Comparison of ENCODE assay signal across 7 mouse cellular contexts in the genomic region with DNA sequence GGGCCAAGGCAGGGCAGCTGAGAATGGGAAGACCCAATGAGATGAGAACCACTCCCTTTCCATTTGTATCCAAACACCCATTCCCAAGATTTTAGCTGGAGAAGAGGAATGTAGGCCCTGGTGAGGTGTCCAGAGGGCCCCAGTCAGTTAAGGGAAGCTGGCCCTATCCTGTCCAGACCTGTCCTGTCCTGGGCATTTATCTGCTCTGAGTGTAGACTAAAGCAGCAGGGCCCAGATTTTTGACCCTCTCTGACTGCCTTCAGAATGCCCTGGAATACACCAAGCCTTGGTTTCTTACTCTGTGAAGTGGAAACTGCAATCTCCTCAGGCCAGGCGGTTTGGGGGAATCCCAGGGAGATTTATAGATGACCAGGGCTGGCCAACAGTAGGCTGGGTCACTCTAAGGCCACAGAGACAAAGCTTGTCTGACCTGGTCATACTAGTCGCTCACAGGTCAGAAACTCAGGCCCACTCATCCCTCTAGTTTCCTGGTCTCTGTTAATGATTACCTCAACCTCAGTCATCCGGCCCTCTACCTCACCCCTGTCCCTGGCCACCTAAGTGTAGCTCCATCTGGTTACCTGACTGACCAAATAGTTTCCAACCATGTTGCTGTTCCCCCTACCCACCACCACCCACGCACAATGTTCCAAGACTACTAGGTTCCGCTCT. TPM values are rescaled to one million over a fixed set of nuclear protein-coding genes. Genes with fewer than 3 reads are reported as not detected.
DNase-seq lines count a peak whose midpoint lies in the region; ATAC-seq and TF ChIP-seq lines count a peak whose summit lies in the region.

No protein-coding gene starts in this region.

- no peak for TF ChIP-seq CTCF in G1E (IDR thresholded peaks at IDR 0.05; ENCODE audit: low read depth, low read length)

- no peaks in the 10 kb centered on the region for H3K9me3 ChIP-seq in G1E (replicated peaks)
- no peaks in the 10 kb centered on the region for H3K9me3 ChIP-seq in hindbrain, embryonic 11.5 days (ENCODE audit: control insufficient read depth, low read length)
- H3K9me3 ChIP-seq in stomach, embryonic 16.5 days (replicated peaks; ENCODE audit: control insufficient read depth, low read length) = no peaks in the 10 kb centered on the region

- peak; percentile 43 for DNase-seq in 3T3-L1 (ENCODE audit: low read depth, low spot score)
- no peak for DNase-seq in G1E (ENCODE audit: low spot score)
- no peak for DNase-seq in hindbrain, embryonic 11.5 days (ENCODE audit: low spot score)
- DNase-seq in liver = peak; percentile 48
- DNase-seq in cerebellum, adult 18-20 months = no peak
- DNase-seq in embryo, embryonic 9.5 days (ENCODE audit: extremely low spot score) = no peak

- H3K4me2 ChIP-seq in hindbrain, embryonic 11.5 days (replicated peaks; ENCODE audit: low read depth, low read length) = peak overlapping the region; percentile 78
- H3K4me2 ChIP-seq in stomach, embryonic 16.5 days (ENCODE audit: low read depth, low read length) = peak overlapping the region; percentile 87

- H3K4me1 ChIP-seq in G1E (ENCODE audit: insufficient read depth, low read depth, low read length) = peaks cover 16% of the 10 kb centered on the region
- H3K4me1 ChIP-seq in hindbrain, embryonic 11.5 days (replicated peaks; ENCODE audit: control insufficient read depth, insufficient read depth, low read length) = 0 out of 2 replicates have a peak, but pooled peaks cover 2% of the 10 kb centered on the region
- peaks cover 17% of the 10 kb centered on the region for H3K4me1 ChIP-seq in stomach, embryonic 16.5 days (ENCODE audit: control insufficient read depth, insufficient read depth, low read length)

- H3K36me3 ChIP-seq in G1E (replicated peaks) = no peaks in the 10 kb centered on the region
- no peaks in the 10 kb centered on the region for H3K36me3 ChIP-seq in hindbrain, embryonic 11.5 days (ENCODE audit: control insufficient read depth, insufficient read depth, low read length)
- H3K36me3 ChIP-seq in stomach, embryonic 16.5 days (ENCODE audit: control insufficient read depth, insufficient read depth, low read length) = no peaks in the 10 kb centered on the region

- 0 out of 2 replicates have a peak overlapping the region, but pooled peaks have one; percentile 6 for H3K27ac ChIP-seq in hindbrain, embryonic 11.5 days (ENCODE audit: low read depth, low read length)
- H3K27ac ChIP-seq in stomach, embryonic 16.5 days (ENCODE audit: low read length) = peak overlapping the region; percentile 92

- ATAC-seq in G1E (ENCODE audit: extremely low read depth, insufficient number of reproducible peaks, low FRiP score, poor library complexity, severe bottlenecking) = no peak
- ATAC-seq in hindbrain, embryonic 11.5 days (ENCODE audit: low FRiP score) = peak; percentile 46
- peak; percentile 38; the same call in 1 of the 2 replicates for ATAC-seq in stomach, embryonic 16.5 days (ENCODE audit: insufficient read depth, low FRiP score)

- WGBS in hindbrain, embryonic 11.5 days = 87% methylated on average over 5 of the region's 5 CpGs
- 68% methylated on average over 5 of the region's 5 CpGs for WGBS in stomach, embryonic 16.5 days

- peak overlapping the region; percentile 74; the same call in 1 of the 2 replicates for H3K4me3 ChIP-seq in G1E (ENCODE audit: low read depth, low read length)
- peak overlapping the region; percentile 72 for H3K4me3 ChIP-seq in hindbrain, embryonic 11.5 days (ENCODE audit: low read depth, low read length)
- peak overlapping the region; percentile 76 for H3K4me3 ChIP-seq in stomach, embryonic 16.5 days (replicated peaks; ENCODE audit: low read length)

- H3K27me3 ChIP-seq in G1E (ENCODE audit: insufficient read depth, low read length) = peaks cover 56% of the 10 kb centered on the region
- H3K27me3 ChIP-seq in hindbrain, embryonic 11.5 days (ENCODE audit: control insufficient read depth, insufficient read depth, low read length) = no peaks in the 10 kb centered on the region
- no peaks in the 10 kb centered on the region for H3K27me3 ChIP-seq in stomach, embryonic 16.5 days (ENCODE audit: control insufficient read depth, insufficient read depth, low read length)

- peak overlapping the region; percentile 68; the same call in 1 of the 2 replicates for H3K9ac ChIP-seq in hindbrain, embryonic 11.5 days (ENCODE audit: low read depth, low read length)
- H3K9ac ChIP-seq in stomach, embryonic 16.5 days (ENCODE audit: low read length) = peak overlapping the region; percentile 83

RNA-seq across cellular contexts. Expression of gene Capn5, which starts 0.6 kb away (rescaled TPM):
- 6.5 TPM in 1 of 2 replicates, not detected in the other for total RNA-seq in G1E (2014; fragmentation: Nextera tagmentation)
- 0.23 and 1.0 TPM in 2 replicates for total RNA-seq in G1E (2017)
- 0.02 and 0.03 TPM in 2 replicates for polyA plus RNA-seq in G1E (2012)
- 4.8 and 5.3 TPM in 2 replicates for polyA plus RNA-seq in hindbrain, embryonic 11.5 days (2014; fragmentation: Nextera tagmentation; extraction: Ambion mirVana)
- polyA plus RNA-seq in stomach, embryonic 16.5 days (2015; fragmentation: Nextera tagmentation; extraction: Ambion mirVana) = 24.5 and 34.3 TPM in 2 replicates

RNA-seq across cellular contexts. Expression of gene B3gnt6, which starts 20.6 kb away (rescaled TPM):
- total RNA-seq in G1E (2014; fragmentation: Nextera tagmentation) (not detected in 2 replicates), G1E (2017) (0.11 and 0.17 TPM in 2 replicates)
- polyA plus RNA-seq in G1E (2012) = 0.03 and 0.09 TPM in 2 replicates
- polyA plus RNA-seq in hindbrain, embryonic 11.5 days (2014; fragmentation: Nextera tagmentation; extraction: Ambion mirVana) = 0.10 and 0.20 TPM in 2 replicates
- polyA plus RNA-seq in stomach, embryonic 16.5 days (2015; fragmentation: Nextera tagmentation; extraction: Ambion mirVana) = not detected in 2 replicates

RNA-seq across cellular contexts. Expression of gene Omp, which starts 33.4 kb away (rescaled TPM):
- not detected in 2 replicates for total RNA-seq in G1E (2014; fragmentation: Nextera tagmentation)
- total RNA-seq in G1E (2017) = 0.22 TPM in 1 of 2 replicates, not detected in the other
- polyA plus RNA-seq in G1E (2012) = not detected in 2 replicates
- 0.24 and 0.25 TPM in 2 replicates for polyA plus RNA-seq in hindbrain, embryonic 11.5 days (2014; fragmentation: Nextera tagmentation; extraction: Ambion mirVana)
- polyA plus RNA-seq in stomach, embryonic 16.5 days (2015; fragmentation: Nextera tagmentation; extraction: Ambion mirVana) = 2.1 and 2.5 TPM in 2 replicates

RNA-seq across cellular contexts. Expression of gene Myo7a, which starts 59.4 kb away (rescaled TPM):
- total RNA-seq in G1E (2014; fragmentation: Nextera tagmentation) (not detected in 2 replicates), G1E (2017) (0.05 and 0.12 TPM in 2 replicates)
- polyA plus RNA-seq in G1E (2012) = 0.01 TPM in 1 of 2 replicates, not detected in the other
- polyA plus RNA-seq in hindbrain, embryonic 11.5 days (2014; fragmentation: Nextera tagmentation; extraction: Ambion mirVana) = 10.7 and 15.2 TPM in 2 replicates
- polyA plus RNA-seq in stomach, embryonic 16.5 days (2015; fragmentation: Nextera tagmentation; extraction: Ambion mirVana) = 10.9 and 11.4 TPM in 2 replicates

Comparison
In these comparisons a context has a peak if more than half of its experiments do, and no peak if none do; other contexts are left out.
1. DNase-seq: peak in 3T3-L1 (single experiment) and liver (single experiment); none in G1E (single experiment), hindbrain, embryonic 11.5 days (single experiment), cerebellum, adult 18-20 months (0 of 2) and embryo, embryonic 9.5 days (single experiment).
2. Peak in every context shown above with its lines, with median percentiles within 50 percentile points of each other: H3K4me3 ChIP-seq.